9 mouse cellular contexts compared by ENCODE assay signal in the genomic region with DNA sequence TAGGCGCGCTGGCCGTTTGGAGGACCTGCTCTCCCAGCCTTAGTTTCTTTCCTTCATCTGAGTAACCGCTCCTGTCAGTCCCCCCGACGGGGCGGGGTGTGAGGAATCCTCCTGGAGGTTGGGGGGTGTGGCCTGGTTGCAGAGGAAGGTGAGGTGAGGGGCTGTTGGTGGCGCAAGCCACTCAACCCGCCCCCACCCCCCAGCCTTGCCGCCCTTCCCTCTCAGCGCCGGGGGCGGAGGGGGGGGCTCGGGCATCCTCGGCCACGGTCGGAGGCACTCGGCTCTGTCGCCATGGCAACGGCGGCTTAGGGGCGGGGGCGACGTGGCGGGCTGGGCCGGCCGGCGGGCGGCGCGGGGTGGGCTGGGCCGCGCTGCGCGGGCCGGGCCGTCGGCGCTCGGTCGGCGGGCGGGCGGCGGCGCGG.
DNase-seq lines count a peak whose midpoint lies in the region; ATAC-seq lines count a peak whose summit lies in the region.
"Had no signal": no experiment of that assay in that cellular context is flagged by ENCODE, and none has a peak within 500 bp of the region (broad histone marks: within the 10 kb centered on the region; RNA-seq: fewer than 3 reads in every experiment).

No protein-coding gene starts in this region.

- no peaks in the 10 kb centered on the region for H3K27me3 ChIP-seq in embryonic facial prominence, embryonic 12.5 days
- no peaks in the 10 kb centered on the region for H3K27me3 ChIP-seq in heart, embryonic 15.5 days
- no peaks in the 10 kb centered on the region for H3K27me3 ChIP-seq in neural tube, embryonic 15.5 days (replicated peaks)

- H3K27ac ChIP-seq in embryonic facial prominence, embryonic 12.5 days: peak overlapping the region; percentile 26; the same call in 1 of the 2 replicates
- H3K27ac ChIP-seq in heart, embryonic 15.5 days: 0 out of 2 replicates have a peak overlapping the region, but pooled peaks have one; percentile 7
- H3K27ac ChIP-seq in neural tube, embryonic 15.5 days (replicated peaks): peak overlapping the region; percentile 87

- ATAC-seq in embryonic facial prominence, embryonic 12.5 days (ENCODE audit: insufficient number of reproducible peaks, insufficient read depth, low FRiP score, low TSS enrichment): peak; percentile 44
- peak; percentile 55 for ATAC-seq in heart, embryonic 15.5 days (replicated peaks; ENCODE audit: insufficient number of reproducible peaks, insufficient read depth, low FRiP score, low read depth)
- ATAC-seq in neural tube, embryonic 15.5 days (ENCODE audit: low FRiP score): peak; percentile 75

- under 1% methylated on average over 9 of the region's 47 CpGs for WGBS in embryonic facial prominence, embryonic 12.5 days
- under 1% methylated on average over 11 of the region's 47 CpGs for WGBS in heart, embryonic 15.5 days
- WGBS in neural tube, embryonic 15.5 days: under 1% methylated on average over 38 of the region's 47 CpGs

- H3K36me3 ChIP-seq in embryonic facial prominence, embryonic 12.5 days: 0 out of 2 replicates have a peak, but pooled peaks cover 3% of the 10 kb centered on the region
- H3K36me3 ChIP-seq in heart, embryonic 15.5 days: no peaks in the 10 kb centered on the region
- H3K36me3 ChIP-seq in neural tube, embryonic 15.5 days: no peaks in the 10 kb centered on the region
- H3K36me3 ChIP-seq: G1E had no signal

- H3K4me3 ChIP-seq in embryonic facial prominence, embryonic 12.5 days: peak overlapping the region; percentile 81
- H3K4me3 ChIP-seq in heart, embryonic 15.5 days: peak overlapping the region; percentile 64
- peak overlapping the region; percentile 96 for H3K4me3 ChIP-seq in neural tube, embryonic 15.5 days (replicated peaks)

- peak; percentile 76 to 88 for DNase-seq in cerebellum, postnatal 14 days
- DNase-seq in cerebellum, adult 18-20 months: no peak
- DNase-seq in kidney, postnatal 36 days: peak; percentile 71 to 86
- DNase-seq in lung, adult 18-20 months: peak; percentile 62 to 75
- DNase-seq in thymus, postnatal 10 days (ENCODE audit: low spot score in 2 of 2): peak; percentile 52 to 72

- H3K4me2 ChIP-seq in embryonic facial prominence, embryonic 12.5 days (replicated peaks): peak overlapping the region; percentile 92
- H3K4me2 ChIP-seq in heart, embryonic 15.5 days: peak overlapping the region; percentile 90
- peak overlapping the region; percentile 84 for H3K4me2 ChIP-seq in neural tube, embryonic 15.5 days

- H3K4me1 ChIP-seq in embryonic facial prominence, embryonic 12.5 days: peaks cover 59% of the 10 kb centered on the region
- peaks cover 64% of the 10 kb centered on the region for H3K4me1 ChIP-seq in heart, embryonic 15.5 days (replicated peaks)
- peaks cover 50% of the 10 kb centered on the region for H3K4me1 ChIP-seq in neural tube, embryonic 15.5 days

- H3K9ac ChIP-seq in embryonic facial prominence, embryonic 12.5 days: peak overlapping the region; percentile 92
- H3K9ac ChIP-seq in heart, embryonic 15.5 days: peak overlapping the region; percentile 76
- H3K9ac ChIP-seq in neural tube, embryonic 15.5 days (replicated peaks): peak overlapping the region; percentile 98

- no peaks in the 10 kb centered on the region for H3K9me3 ChIP-seq in embryonic facial prominence, embryonic 12.5 days
- no peaks in the 10 kb centered on the region for H3K9me3 ChIP-seq in heart, embryonic 15.5 days (replicated peaks)
- no peaks in the 10 kb centered on the region for H3K9me3 ChIP-seq in neural tube, embryonic 15.5 days (replicated peaks)

Comparison
In these comparisons a context has a peak if more than half of its experiments do, and no peak if none do; other contexts are left out.
1. DNase-seq: peak in cerebellum, postnatal 14 days (2 of 2), kidney, postnatal 36 days (2 of 2), lung, adult 18-20 months (2 of 2) and thymus, postnatal 10 days (2 of 2); none in cerebellum, adult 18-20 months (0 of 2).
2. H3K27ac ChIP-seq: peak in every context shown above with its lines; median percentile 87 in neural tube, embryonic 15.5 days; 26 in embryonic facial prominence, embryonic 12.5 days; 7 in heart, embryonic 15.5 days.
3. Peak in every context shown above with its lines, with median percentiles within 50 percentile points of each other: ATAC-seq, H3K4me2 ChIP-seq, H3K4me3 ChIP-seq and H3K9ac ChIP-seq.